Mouse (Mus musculus) ES-CJ7 (cell line): ENCODE measurements around the gene Gse1.

Source experiments
- DNase-seq: peaks from one replicate; pipeline ENCODE4 v3.0.0; 2011; ENCODE audit warnings: low read depth, low spot score

The Gse1 gene

DNA sequence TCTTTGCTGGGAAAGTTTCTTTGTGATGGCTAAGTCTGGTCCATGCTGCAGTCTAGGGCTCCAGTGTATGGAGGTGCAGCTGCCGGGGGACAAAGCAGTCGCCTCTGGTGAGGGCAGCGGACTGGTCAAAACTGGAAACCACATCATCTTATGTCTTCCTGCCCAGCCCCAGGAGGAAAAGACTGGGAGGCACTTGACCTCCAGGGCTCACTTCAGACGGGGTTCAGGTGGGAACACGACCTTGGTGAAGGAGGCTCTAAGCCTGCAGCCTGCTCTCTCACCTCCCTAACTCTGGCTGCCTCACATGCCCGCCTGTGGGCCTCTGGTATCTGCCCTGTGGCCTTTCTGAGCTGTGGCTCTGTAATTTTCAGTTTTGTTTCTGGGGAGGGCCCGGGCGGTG lies 305.8 kb downstream of the Gse1 start:
- DNase-seq, result no peak

DNA sequence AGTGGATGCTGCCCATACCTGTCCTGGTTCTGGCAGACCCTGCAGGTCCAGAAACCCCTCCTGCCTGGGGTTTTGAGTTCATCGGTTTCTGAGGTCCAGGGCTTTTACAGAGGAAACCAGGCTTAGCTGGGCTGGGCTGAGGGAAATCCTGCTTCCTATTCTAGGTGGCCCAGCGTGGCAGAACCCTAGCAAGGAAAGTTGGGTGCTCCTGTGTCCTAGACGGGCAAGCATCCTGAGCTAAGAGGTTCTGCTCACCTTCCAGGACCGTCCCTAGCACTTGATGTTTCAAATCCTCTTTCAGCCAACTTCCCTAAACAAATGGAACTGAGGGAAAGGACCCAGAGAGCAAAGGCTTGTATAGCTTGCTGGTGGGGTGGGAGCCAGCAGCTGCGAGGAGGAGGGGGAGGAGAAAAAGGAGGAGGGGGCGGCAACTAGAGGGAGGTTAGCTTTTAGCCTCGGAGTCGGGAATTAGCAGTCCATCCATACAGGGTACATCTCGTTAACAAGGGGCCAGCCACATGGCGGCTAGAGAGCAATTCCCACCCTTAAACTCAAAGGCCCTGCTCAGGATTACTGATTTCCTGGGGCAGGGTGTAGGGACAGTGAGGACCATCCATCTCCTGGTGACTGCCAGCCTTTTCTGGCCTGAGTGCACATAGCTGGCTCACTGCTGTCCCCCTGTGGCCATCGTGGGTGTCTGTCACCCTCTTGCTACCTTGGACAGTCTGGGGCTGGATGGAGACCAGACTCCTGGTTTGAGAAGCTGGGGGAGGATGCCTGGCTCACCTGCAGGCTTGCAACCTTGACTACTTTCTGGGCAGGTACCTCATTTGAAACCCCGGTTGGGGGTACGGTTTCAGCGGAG lies 306.5 kb downstream of the Gse1 start:
- DNase-seq, result peak; percentile 97

- DNase-seq, result peak; percentile 81
Measured at GRCm38 (mm10) chr8:120535452-120536305, 307.4 kb downstream of the Gse1 start.

GRCm38 (mm10) chr8:120536306-120537206 lies 308.3 kb downstream of the Gse1 start:
- no peak for DNase-seq

GRCm38 (mm10) chr8:120537207-120537817 lies 309.1 kb downstream of the Gse1 start:
- DNase-seq, result peak; percentile 92

DNA sequence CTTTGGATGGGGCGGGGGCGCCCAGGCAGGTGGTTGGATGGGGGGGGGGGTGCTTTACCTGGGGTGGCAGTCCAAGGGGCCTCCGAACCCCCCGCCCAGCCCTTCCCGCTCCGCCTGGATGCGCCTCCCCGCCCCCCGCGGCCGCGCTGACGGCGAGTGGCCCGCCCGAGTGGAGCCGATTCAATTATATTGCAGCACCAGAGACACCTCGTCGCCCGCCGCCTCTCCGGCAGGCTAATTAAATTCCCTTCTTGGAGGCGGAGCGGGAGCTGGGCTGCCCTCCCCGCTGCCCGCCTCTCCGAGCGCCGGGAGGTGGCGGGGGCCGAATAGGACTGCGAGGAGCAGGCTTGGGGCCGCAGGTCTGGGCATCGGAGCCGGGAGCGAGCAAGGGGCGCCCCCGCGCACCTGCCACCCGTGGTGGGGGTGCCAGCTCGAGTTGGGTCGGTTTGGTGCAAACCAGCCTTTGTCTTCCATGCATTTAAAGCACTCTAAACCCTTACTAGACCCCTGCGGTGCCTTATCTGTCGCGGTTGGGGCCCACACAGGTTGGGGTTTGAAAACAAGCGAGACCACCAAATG lies 309.7 kb downstream of the Gse1 start:
- peak; percentile 55 for DNase-seq

DNA sequence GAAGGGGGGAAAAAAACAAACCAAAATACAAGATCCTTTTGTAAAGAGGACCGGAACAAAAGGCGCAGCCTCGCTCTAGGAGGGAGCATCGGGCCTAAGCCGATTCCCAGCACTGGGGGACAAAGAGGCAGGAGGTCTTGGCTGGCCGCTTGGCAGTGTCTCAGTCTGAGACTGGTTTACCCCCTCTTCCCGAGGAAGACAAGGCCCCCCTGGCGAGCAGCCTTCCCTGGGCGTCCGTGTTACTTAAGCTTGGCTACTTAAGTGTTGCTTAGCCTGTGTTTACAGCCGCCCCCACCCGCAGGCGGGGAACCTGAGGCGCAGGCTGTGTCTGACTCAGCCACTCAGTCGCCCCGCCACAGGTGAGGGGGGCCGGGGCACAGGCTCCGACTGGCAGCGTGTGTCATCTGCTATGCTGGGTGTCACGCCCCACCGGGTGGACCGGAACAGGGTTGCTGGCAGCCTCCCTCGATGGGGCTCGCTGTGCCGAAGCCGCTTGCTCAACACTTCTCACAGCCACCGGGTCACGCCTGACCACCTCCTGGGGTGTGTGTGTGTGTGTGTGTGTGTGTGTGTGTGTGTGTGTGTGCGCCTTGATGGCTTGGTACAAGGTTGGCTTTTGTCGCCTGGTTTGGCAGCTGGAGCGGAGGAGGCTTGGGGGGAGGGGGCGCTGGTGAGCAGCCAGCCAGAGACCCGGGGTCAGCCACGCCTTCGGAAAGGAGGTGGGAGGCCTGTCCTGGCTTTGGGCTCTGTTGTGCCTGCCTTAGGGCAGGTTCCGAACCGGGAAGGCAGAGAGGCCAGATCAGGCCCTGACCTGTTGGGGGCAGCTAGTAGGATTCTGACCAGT lies 310.4 kb downstream of the Gse1 start:
- peak; percentile 82 for DNase-seq

DNA sequence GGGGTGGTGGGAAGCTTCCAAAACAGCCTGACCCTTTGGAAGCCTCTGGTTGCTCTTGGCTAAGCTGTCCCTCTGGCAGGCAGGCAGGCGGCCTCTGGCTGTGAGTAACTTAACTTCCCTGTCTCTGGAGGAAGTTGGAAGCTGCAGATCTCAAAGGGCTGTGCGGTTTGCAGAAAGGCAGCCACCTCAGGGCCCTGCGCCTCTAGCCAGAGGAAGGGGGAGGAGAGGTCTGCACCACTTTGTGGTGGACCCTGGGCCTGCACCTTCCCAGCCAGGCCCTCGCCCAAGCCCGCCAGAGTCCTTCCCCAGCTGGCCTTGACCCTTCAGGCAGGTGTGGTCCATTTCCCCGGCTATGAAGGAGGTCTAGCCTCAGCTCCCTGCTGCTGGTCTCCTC lies 311.1 kb downstream of the Gse1 start:
- no peak for DNase-seq

DNA sequence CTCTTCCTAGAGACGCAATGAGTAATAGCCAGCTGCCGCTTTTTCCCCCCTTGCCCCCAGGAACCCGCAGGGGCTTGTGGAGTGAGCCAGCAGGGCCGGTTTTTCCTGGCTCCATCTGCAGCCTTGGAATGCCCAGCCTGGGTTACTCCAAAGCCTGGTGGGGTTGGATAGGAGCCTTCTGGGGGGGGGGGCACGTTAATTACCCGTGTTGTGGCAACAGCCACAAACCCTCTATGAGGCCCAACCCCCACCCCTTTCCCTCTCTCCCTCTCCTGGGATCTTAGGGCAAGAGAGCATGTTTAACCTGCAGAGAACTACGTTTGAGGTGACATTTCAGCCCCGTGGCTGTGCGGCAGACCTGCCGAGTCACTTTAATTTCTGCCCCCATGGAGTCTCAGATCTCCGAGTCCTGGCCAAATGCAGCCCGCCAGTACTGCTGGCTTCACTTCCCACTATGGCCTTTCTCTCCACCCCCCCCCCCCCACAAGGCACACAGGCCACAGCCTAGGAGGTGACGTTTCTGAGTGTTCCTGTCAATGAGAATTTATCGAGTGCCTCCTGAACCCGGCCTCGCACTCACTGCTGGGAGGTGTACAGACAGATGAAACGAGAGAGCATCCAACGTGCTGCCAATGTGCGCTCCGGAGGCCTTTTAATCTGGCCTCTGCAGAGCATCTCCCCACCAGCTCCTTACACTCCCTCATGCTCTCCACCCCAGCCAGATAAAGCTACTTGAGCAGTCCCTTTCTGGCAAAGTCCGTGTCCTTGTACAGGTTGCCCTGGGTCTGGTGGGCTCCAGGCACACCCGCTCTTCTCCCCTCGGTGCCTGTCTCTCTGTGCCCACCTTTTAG lies 311.7 kb downstream of the Gse1 start:
- no peak for DNase-seq

GRCm38 (mm10) chr8:120542995-120543394 lies 314.7 kb downstream of the Gse1 start:
- no peak for DNase-seq

DNA sequence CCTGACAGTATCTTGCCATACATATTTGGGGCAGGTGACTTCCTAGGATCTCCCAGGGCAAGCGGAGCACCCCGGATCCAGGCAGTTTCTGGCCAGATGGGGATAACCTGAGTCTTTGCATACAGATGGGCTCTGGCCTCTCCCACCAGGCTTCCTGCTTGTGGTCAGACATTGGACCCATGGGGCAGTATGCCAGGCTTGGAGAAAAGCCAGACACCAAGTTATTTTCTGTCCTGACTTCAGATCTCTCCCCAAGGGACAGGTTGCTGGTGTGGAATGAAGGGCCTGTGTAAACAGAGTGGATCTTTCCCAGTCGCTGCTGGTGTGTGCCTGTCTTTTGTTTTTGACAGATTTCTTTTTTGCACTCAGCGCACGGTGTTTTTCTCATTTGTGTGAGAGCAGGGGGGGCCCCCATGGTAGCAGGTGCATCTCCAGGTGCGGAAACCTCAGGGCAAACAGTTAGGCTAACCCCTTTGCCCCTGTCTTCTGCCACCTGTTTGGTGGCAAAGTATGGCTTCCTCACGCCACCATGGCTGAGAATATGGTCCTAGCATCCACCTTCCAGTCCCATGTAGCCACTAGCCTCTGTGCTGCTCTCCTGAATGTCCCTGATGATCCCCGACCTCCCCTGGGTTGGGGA lies 315.3 kb downstream of the Gse1 start:
- no peak for DNase-seq

GRCm38 (mm10) chr8:120544155-120544554 lies 315.9 kb downstream of the Gse1 start:
- no peak for DNase-seq

DNA sequence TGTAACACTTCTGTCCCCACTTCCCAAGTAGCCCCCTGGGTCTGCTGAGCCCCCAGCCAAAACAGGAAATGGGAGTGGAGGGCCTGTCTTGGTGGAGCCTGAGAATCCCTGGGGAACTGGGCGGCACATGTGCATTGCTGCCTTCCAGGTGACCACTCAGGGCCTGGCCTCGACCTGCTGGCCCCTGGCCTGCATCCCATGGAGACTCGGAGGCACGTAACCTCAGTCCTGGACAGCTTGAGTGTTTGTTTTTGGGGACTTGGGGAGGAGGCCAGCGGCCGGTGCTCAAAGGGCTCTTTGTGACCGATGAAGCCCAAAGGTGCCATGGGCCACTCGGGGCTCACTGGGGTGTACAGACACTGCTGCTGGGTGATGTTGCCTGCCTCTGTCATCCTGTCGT lies 319.3 kb downstream of the Gse1 start:
- DNase-seq, result no peak

GRCm38 (mm10) chr8:120548313-120548761 lies 320.1 kb downstream of the Gse1 start:
- DNase-seq, result no peak

GRCm38 (mm10) chr8:120549321-120549921 lies 321.2 kb downstream of the Gse1 start:
- no peak for DNase-seq

DNA sequence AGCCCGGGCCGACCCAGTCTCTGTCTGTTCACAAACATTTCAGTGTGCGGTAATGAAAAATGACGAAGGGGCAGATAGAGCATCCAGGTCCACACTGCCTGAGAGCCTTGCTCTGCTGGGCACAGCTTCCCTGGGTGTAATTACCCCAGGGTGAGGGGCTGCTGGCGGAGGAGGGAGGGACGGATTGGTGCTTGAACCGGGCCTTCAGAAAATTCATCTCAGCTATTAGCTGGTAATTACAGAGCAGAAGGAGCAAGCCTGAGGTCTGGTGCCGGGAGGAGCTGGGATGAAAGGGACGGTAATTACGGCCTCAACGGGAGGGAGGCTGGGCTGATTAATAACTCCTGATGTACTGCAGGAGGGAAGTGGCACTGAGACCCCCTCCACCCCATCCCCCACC lies 321.7 kb downstream of the Gse1 start:
- DNase-seq, result no peak

- DNase-seq, result no peak
Measured at GRCm38 (mm10) chr8:120550430-120550829, 322.2 kb downstream of the Gse1 start.
